Mouse (Mus musculus) kidney, embryonic 14.5 days (tissue): Measurements from ENCODE around the gene Olfr1260. TPM values are rescaled to one million over a fixed set of nuclear protein-coding genes. Genes with fewer than 3 reads are reported as not detected.

Experiments
- polyA plus RNA-seq: library from polyadenylated mRNA; unstranded; fragments of >200 nt; fragmentation: Nextera tagmentation; extraction: Ambion mirVana; gene quantifications from 2 replicates; pipeline ENCODE4 v1.2.1, GENCODE M21; 2014

Gene Olfr1260
- polyA plus RNA-seq, 1 experiment from 2014 or later: not detected

Other genes starting within 250 kb of the Olfr1260 start
- not detected in 2 replicates for gene Olfr1252, start 249.3 kb upstream of the Olfr1260 start, polyA plus RNA-seq
- gene Olfr1253, start 217.2 kb upstream of the Olfr1260 start, polyA plus RNA-seq: not detected in 2 replicates
- gene Olfr1254, start 180.7 kb upstream of the Olfr1260 start, polyA plus RNA-seq: not detected in 2 replicates
- gene Olfr1255, start 162.3 kb upstream of the Olfr1260 start, polyA plus RNA-seq: not detected in 2 replicates
- not detected in 2 replicates for gene Olfr1256, start 132.8 kb upstream of the Olfr1260 start, polyA plus RNA-seq
- not detected in 2 replicates for gene Olfr48, start 126.1 kb upstream of the Olfr1260 start, polyA plus RNA-seq
- not detected in 2 replicates for gene Olfr1257, start 95.9 kb upstream of the Olfr1260 start, polyA plus RNA-seq
- not detected in 2 replicates for gene Olfr1258, start 47.0 kb upstream of the Olfr1260 start, polyA plus RNA-seq
- gene Olfr1259, start 25.7 kb upstream of the Olfr1260 start, polyA plus RNA-seq: not detected in 2 replicates
- gene Olfr1261, start 16.9 kb downstream of the Olfr1260 start, polyA plus RNA-seq: not detected in 2 replicates
- not detected in 2 replicates for gene Olfr1262, start 25.8 kb downstream of the Olfr1260 start, polyA plus RNA-seq
- gene Olfr1263, start 37.8 kb downstream of the Olfr1260 start, polyA plus RNA-seq: not detected in 2 replicates
- gene Olfr1264, start 51.2 kb downstream of the Olfr1260 start, polyA plus RNA-seq: not detected in 2 replicates
- not detected in 2 replicates for gene Olfr1265, start 61.0 kb downstream of the Olfr1260 start, polyA plus RNA-seq
- gene Olfr140, start 89.3 kb downstream of the Olfr1260 start, polyA plus RNA-seq: not detected in 2 replicates
- gene Olfr1269, start 147.1 kb downstream of the Olfr1260 start, polyA plus RNA-seq: not detected in 2 replicates
- not detected in 2 replicates for gene Olfr32, start 168.0 kb downstream of the Olfr1260 start, polyA plus RNA-seq
- not detected in 2 replicates for gene Olfr1270, start 178.8 kb downstream of the Olfr1260 start, polyA plus RNA-seq